Mouse (Mus musculus): Measurements from ENCODE around the gene Slc9a3r2.

GRCm38 (mm10) chr17:24692385-24692784, 42.3 kb upstream of the Slc9a3r2 start:
- no peak for TF ChIP-seq EP300 (optimal IDR thresholded peaks at IDR 0.05)
- no peak for TF ChIP-seq CTCF (IDR thresholded peaks at IDR 0.05; ENCODE audit: low read depth)

All from stomach, postnatal 0 days (tissue).